Mouse (Mus musculus) embryo, embryonic 9.5 days (tissue): ENCODE data around the gene Espnl.

Experiments used
- DNase-seq: peaks from one replicate; pipeline ENCODE4 v3.0.0-alpha.2; 2017; ENCODE audit errors: extremely low spot score

Gene Espnl

GRCm38 (mm10) chr1:91380453-91381090, 58.7 kb downstream of the Espnl start:
- peak; percentile 67 for DNase-seq

- no peak for DNase-seq
Measured at GRCm38 (mm10) chr1:91381091-91381471, 59.2 kb downstream of the Espnl start.

- DNase-seq: no peak
Measured at GRCm38 (mm10) chr1:91390369-91390768, 68.5 kb downstream of the Espnl start.

- DNase-seq: no peak
Measured at GRCm38 (mm10) chr1:91397927-91398259, 76.0 kb downstream of the Espnl start.
